Comparison of ENCODE assay signal across 11 mouse cellular contexts in genomic region chr17:47943103-47943870, GRCm38 (mm10). TPM values are rescaled to one million over a fixed set of nuclear protein-coding genes. Genes with fewer than 3 reads are reported as not detected.
A peak's percentile ranks its signal among the peaks of the same experiment; 100 is the strongest.
DNase-seq lines count a peak whose midpoint lies in the region; ATAC-seq and TF ChIP-seq lines count a peak whose summit lies in the region.
"Had no signal": no experiment of that assay in that cellular context is flagged by ENCODE, and none has a peak within 500 bp of the region (broad histone marks: within the 10 kb centered on the region; RNA-seq: fewer than 3 reads in every experiment).

No protein-coding gene starts in this region.

- WGBS in forebrain, embryonic 14.5 days: 66% methylated on average over 9 of the region's 9 CpGs

- peaks cover 5% of the 10 kb centered on the region; the same call in 1 of the 2 replicates for H3K4me1 ChIP-seq in forebrain, embryonic 14.5 days (ENCODE audit: control insufficient read depth, insufficient read depth, low read length)

- no peak overlapping the region for H3K9ac ChIP-seq in forebrain, embryonic 14.5 days (ENCODE audit: low read length)
- H3K9ac ChIP-seq: midbrain, embryonic 13.5 days had no signal

- peak; percentile 31 to 32 for DNase-seq in layer of hippocampus, adult 2 months (ENCODE audit: low spot score in 2 of 2)
- no peak for DNase-seq in layer of hippocampus, postnatal 25 days (ENCODE audit: extremely low spot score in 1 of 2, low spot score in 1 of 2)
- peak; percentile 55 for DNase-seq in MN1 (ENCODE audit: low spot score)
- DNase-seq in forebrain, embryonic 14.5 days (ENCODE audit: low spot score): peak; percentile 51
- no peak for DNase-seq in left cerebral cortex, postnatal 4 days
- no peak for DNase-seq in gastrocnemius, postnatal 10 days
- DNase-seq in testis, postnatal 14 days (ENCODE audit: low spot score): no peak
- DNase-seq: gastrocnemius, adult 2 months; heart, postnatal 4 days had no signal

- peak; percentile 58; the same call in 1 of the 2 replicates for ATAC-seq in forebrain, embryonic 14.5 days
- peak; percentile 79 for ATAC-seq in megakaryocyte progenitor cell, adult 5-6 weeks (replicated peaks; ENCODE audit: poor library complexity)
- ATAC-seq: midbrain, embryonic 13.5 days had no signal

- intact Hi-C loops in left cerebral cortex, postnatal 4 days (cut with DNase I): no loop called here

- H3K27me3 ChIP-seq in forebrain, embryonic 14.5 days (replicated peaks; ENCODE audit: control insufficient read depth, insufficient read depth, low read length): no peaks in the 10 kb centered on the region; the same call in 1 of the 2 replicates

- no peak for TF ChIP-seq CTCF in layer of hippocampus, adult 2 months (conservative IDR thresholded peaks at IDR 0.05)

- H3K4me2 ChIP-seq in forebrain, embryonic 14.5 days (ENCODE audit: low read length): no peak overlapping the region
- H3K4me2 ChIP-seq: midbrain, embryonic 13.5 days had no signal

- no peak overlapping the region for H3K27ac ChIP-seq in layer of hippocampus, adult 2 months
- H3K27ac ChIP-seq in forebrain, embryonic 14.5 days (ENCODE audit: low read depth, low read length): peak overlapping the region; percentile 74
- H3K27ac ChIP-seq: gastrocnemius, adult 2 months; midbrain, embryonic 13.5 days had no signal

- no peaks in the 10 kb centered on the region for H3K9me3 ChIP-seq in forebrain, embryonic 14.5 days (replicated peaks; ENCODE audit: control insufficient read depth, low read length)
- H3K9me3 ChIP-seq: midbrain, embryonic 13.5 days had no signal

- no peaks in the 10 kb centered on the region for H3K36me3 ChIP-seq in forebrain, embryonic 14.5 days (ENCODE audit: control insufficient read depth, insufficient read depth, low read length)
- H3K36me3 ChIP-seq: midbrain, embryonic 13.5 days had no signal

- no peak overlapping the region for H3K4me3 ChIP-seq in layer of hippocampus, adult 2 months
- no peak overlapping the region for H3K4me3 ChIP-seq in forebrain, embryonic 14.5 days (ENCODE audit: low read depth, low read length)
- H3K4me3 ChIP-seq: gastrocnemius, adult 2 months; midbrain, embryonic 13.5 days had no signal

RNA-seq across cellular contexts. Expression of gene Foxp4, which starts 18.8 kb away (rescaled TPM):
- total RNA-seq in layer of hippocampus, adult 2 months (2021): 10 to 100 TPM; 52.1 to 53.3 TPM
- total RNA-seq in layer of hippocampus, postnatal 25 days (2021): 10 to 100 TPM; 40.3 to 50.2 TPM
- 20.3 and 29.9 TPM in 2 replicates for polyA plus RNA-seq in forebrain, embryonic 14.5 days (2014; fragmentation: Nextera tagmentation; extraction: Ambion mirVana)
- total RNA-seq in megakaryocyte progenitor cell, adult 5-6 weeks (2015): 20.1 and 21.3 TPM in 2 replicates
- 3.2 and 4.0 TPM in 2 replicates for total RNA-seq in megakaryocyte progenitor cell, adult 5-6 weeks (2017)
- 10 to 100 TPM; 78.3 to 89.0 TPM for total RNA-seq in left cerebral cortex, postnatal 4 days (2021)
- 10 to 100 TPM; 10.2 to 16.1 TPM for total RNA-seq in gastrocnemius, postnatal 10 days (2021)

Comparison
In these comparisons a context has a peak if more than half of its experiments do, and no peak if none do; other contexts are left out.
1. DNase-seq: peak in layer of hippocampus, adult 2 months (2 of 2), MN1 (single experiment) and forebrain, embryonic 14.5 days (single experiment); none in layer of hippocampus, postnatal 25 days (0 of 2), left cerebral cortex, postnatal 4 days (single experiment), gastrocnemius, postnatal 10 days (single experiment) and testis, postnatal 14 days (single experiment).